Mouse (Mus musculus) ovary, postnatal 10 days (tissue): ENCODE measurements around the gene Cnnm2.
"Not testable (repeated sequence)": the region's sequence is repeated elsewhere in the genome, so short reads cannot be mapped to it uniquely, and the experiment has no call there.

Source experiments
- DNase-seq: peaks from one replicate; pipeline ENCODE4 v3.0.0; 2022; ENCODE audit warnings: low spot score

Cnnm2 gene

DNA sequence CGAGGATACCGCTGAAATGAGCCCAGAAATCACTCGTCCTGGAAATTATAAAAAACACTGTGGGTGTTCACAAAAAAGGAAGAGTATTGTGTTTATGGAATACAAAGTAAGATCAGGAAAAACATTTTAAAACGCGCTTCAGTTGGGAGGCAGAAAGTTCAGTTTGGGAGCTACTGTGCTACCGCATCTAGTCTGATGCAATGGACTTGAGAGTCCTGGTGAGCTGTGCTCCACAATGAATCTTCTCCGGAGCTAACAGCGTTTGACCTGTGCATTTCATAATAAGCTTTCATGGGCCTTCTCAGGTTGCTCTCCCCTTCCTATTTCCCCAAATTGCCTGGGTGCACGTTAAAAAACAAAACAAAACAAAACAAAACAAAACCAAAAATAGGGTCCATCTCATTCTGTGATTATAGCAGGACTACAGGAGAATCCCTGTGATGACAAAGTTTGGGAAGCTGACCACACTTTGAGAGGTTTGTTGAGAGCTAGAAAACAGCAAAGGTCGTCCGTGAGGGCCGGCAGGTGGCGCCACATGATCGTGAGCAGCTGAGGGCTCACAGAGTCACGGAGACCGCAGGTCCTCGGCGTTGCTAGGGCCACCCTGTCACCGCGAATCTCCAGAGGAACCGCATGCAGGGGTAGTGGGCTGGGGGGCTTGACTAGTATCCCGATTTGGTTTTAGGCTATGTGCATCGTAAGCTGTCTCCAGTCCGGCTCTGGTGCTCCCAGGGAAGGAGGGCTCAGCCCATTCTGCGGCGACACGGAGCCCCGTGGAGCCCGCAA, 828 bp upstream of the Cnnm2 start:
- DNase-seq: peak; percentile 70

DNA sequence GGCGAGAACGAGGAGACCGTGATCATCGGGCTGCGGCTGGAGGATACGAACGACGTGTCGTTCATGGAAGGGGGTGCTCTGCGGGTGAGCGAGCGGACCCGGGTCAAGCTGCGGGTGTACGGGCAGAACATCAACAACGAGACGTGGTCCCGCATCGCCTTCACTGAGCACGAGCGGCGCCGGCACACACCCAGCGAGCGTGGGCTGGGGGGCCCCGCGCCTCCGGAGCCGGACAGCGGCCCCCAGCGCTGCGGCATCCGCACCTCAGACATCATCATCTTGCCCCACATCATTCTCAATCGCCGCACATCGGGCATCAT, 535 bp downstream of the Cnnm2 start:
- DNase-seq: no peak

DNA sequence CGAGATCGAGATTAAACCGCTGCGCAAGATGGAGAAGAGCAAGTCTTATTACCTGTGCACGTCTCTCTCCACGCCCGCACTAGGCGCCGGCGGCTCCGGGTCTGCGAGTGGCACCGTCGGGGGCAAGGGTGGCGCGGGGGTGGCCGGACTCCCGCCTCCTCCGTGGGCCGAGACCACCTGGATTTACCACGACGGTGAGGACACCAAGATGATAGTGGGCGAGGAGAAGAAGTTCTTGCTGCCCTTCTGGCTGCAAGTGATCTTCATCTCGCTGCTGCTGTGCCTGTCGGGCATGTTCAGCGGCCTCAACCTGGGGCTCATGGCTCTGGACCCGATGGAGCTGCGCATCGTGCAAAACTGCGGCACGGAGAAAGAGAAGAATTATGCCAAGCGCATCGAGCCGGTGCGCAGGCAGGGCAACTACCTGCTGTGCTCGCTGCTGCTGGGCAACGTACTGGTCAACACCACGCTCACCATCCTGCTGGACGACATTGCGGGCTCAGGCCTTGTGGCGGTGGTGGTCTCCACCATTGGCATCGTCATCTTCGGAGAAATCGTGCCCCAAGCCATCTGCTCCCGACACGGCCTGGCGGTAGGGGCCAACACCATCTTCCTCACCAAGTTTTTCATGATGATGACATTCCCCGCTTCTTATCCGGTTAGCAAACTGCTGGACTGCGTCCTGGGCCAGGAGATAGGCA, 1.0 kb downstream of the Cnnm2 start:
- peak; percentile 6 for DNase-seq

DNA sequence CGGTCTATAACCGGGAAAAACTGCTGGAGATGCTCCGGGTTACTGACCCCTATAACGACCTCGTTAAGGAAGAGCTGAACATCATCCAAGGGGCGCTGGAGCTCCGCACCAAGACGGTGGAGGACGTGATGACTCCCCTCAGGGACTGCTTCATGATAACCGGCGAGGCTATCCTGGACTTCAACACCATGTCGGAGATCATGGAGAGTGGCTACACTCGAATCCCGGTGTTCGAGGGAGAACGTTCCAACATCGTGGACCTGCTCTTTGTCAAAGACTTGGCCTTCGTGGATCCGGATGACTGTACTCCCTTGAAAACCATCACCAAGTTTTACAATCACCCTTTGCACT, 1.6 kb downstream of the Cnnm2 start:
- no peak for DNase-seq

DNA sequence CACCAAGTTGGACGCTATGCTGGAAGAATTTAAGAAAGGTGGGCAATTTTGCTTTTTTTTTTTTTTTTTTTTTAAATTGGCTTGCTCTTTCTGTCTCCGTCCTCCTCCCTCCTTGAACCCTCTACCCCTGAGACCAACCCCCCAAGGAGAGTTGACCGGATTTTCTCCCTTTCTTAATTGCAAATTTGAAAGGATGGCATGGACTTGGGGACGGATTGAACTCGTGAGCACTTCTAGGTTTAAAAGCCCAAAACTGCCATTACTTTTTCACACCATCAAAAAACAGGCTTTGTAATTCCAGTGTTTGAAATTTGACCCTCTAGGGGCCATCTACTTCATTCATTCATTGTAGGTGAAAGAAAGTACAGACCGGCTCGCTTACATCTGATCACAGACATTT, 2.0 kb downstream of the Cnnm2 start:
- no peak for DNase-seq

- DNase-seq: no peak
Observed at GRCm38 (mm10) chr19:46763932-46764762, 2.8 kb downstream of the Cnnm2 start.

GRCm38 (mm10) chr19:46764763-46765117, 3.3 kb downstream of the Cnnm2 start:
- DNase-seq: no peak

GRCm38 (mm10) chr19:46766125-46766524, 4.7 kb downstream of the Cnnm2 start:
- DNase-seq: no peak

DNA sequence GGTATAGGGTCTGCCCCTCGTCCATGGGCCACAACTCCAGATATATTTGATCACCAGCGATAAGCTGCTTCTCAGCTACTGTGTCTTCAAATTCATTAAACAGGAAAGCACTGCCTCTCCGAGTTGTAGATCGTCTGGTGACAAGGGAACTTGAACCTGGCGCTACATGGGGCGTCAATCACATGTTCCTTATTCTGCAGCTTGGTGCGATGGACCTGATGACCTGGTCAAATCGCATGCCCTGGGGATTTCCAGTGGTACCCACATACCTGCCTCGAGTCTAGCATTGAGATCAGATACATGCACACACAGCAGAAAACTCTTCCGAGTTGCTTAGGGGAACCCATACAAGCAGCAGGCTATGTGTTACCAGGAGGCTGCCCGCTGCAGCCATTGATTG, 8.4 kb downstream of the Cnnm2 start:
- no peak for DNase-seq

DNA sequence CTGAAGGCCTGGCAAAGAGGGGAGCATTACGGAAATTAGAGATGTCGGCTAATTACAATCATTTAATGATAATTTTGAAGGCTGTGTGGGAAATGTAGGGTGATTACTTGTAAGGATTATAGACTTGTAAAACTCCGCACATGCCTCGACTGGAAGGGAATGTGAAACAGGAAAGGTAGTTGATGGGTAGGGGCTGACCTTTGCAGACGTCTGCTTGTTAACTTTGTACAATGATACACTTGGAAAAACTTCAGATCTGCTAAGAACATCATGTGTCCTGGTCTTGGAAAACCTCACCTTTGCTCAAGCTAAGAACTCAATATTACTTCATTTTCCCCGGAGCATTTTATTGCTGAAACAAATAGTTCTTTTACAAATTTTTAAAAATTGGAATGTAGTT, 10.4 kb downstream of the Cnnm2 start:
- DNase-seq: no peak

DNA sequence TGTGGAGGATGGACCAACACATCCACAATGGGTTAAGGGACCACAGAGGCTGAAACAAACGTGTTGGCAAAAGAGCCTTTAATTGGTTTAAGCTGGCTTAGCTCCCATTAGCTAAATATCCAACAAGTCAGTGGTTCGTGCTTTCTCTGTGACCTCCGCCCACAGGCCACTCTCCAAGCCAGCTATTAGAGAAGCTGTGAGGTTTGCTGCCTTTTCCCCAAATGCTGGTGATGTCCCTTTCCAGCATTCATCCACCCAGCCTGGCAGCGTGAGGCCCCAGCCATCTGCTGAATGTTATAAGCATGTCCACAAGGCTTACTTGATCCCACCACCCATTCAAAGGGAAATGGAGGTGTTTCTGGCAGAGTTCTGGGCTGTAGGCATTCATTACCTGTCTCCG, 15.0 kb downstream of the Cnnm2 start:
- no peak for DNase-seq

GRCm38 (mm10) chr19:46776850-46777249, 15.5 kb downstream of the Cnnm2 start:
- DNase-seq: no peak

GRCm38 (mm10) chr19:46777928-46778680, 16.7 kb downstream of the Cnnm2 start:
- DNase-seq: no peak

DNA sequence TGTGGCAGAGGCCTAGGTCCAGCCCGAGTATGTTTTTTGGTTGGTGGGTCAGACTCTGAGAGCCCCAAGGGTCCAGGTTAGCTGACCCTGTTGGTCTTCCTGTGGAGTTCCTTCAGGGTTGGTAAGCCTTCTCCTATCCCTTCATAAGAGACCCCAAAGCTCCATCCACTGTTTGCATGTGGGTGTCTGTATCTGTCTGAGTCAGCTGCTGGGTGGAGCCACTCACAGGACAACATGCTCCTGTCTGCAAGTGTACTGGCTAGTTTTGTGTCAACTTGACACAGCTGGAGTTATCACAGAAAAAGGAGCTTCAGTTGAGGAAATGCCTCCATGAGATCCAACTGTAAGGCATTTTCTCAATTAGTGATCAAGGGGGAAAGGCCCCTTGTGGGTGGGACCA, 17.7 kb downstream of the Cnnm2 start:
- not testable (repeated sequence) for DNase-seq

DNA sequence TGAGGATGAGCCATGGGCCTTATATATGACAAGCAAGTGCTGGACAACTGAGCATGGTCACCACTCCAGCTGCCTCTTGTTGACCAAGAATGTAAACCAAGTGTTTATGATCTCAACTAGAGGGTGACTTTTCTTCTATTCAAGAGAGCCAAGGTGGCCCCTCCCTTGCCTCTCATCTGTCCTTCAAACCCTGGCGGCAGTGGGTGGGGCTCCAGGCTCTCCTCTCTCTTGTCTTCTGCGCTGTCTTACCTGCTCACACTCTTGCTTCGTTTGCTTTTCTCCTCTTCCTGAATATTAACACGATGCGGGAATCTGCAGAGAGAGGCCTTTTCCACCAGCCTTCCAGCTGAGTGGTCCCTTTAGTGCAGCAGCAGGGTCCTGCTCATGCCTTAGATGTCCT, 22.6 kb downstream of the Cnnm2 start:
- DNase-seq: no peak

DNA sequence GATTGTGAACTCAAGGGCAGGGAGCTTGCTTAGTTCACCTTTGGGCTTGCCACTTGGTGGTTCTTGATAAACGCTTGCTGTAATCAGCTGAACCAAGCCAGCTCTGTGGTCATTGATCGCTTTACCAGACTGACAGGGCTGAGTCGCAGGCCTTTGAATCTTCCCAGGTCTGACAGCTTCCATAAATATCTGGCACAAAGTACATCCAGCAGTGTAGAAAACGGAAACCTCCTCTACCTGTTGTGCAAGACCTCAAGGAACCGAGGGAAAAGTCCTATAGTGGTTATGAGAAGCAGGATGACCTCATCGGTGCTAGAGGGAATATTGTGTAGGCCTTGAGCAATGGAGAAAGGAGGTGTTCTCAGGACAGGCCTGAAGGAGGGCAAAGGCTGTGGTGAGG, 23.1 kb downstream of the Cnnm2 start:
- no peak for DNase-seq

DNA sequence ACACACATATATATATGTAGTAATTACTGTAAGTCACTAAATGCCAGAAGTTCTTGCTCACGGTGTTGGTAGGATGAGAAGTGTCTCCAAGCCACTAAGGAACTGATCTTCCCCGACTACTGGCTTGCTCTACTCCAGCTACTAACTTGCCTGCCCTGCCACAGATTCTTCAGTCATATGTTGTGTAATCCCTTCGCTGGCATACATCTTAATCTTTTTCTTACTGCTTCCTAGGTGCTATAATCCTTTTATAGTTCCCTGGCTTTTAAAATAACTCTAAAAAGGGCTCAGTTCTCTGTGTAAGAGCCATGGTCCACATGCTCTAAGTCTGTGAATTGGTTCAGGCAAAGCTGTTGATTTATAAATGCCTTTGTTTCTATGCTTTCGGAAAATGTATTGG, 24.2 kb downstream of the Cnnm2 start:
- DNase-seq: no peak

GRCm38 (mm10) chr19:46789782-46790181, 28.4 kb downstream of the Cnnm2 start:
- DNase-seq: no peak

DNA sequence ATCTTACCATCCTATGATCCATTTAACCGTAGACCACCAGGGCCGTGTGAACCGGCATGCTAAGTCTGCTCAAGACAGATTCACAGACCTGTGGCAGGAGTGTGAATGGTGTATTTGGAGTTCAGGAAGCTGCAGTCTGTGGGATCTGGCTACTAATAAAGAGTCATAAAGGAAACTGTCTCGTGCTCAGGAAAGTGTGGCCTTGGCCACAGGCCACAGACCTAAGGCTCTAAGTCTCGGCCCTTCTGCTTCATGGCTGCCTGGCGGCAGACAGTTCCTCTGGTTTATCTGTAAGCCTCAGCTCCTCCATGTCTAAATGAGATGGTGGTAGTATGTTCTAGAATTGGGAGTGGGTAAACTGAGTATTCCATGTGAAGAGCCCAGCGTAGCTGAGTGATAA, 30.0 kb downstream of the Cnnm2 start:
- DNase-seq: no peak

- no peak for DNase-seq
Observed at GRCm38 (mm10) chr19:46791921-46792320, 30.5 kb downstream of the Cnnm2 start.

DNA sequence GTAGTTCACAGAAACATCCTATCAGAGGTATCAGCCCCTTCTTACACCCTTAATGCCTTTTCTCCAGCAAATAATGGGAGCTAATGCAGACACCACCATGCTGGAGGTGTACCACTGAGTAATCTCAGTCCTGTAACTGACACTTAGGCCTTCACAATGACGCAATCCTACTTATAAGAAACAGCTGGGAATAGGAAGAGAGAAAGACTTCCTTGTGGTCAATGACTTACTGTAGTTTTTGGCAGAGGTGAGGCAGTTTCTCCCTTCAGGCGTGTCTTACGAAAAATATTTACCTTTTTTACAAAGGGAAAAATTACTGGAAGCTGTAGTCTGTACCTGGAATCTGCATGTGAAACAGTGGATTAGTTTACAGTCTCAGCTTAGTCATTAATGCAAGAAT, 31.1 kb downstream of the Cnnm2 start:
- no peak for DNase-seq

GRCm38 (mm10) chr19:46794181-46794580, 32.8 kb downstream of the Cnnm2 start:
- no peak for DNase-seq
